Mouse (Mus musculus): ENCODE results near the gene Anapc16. TPM values are rescaled to one million over a fixed set of nuclear protein-coding genes. Genes with fewer than 3 reads are reported as not detected.

Gene Anapc16
- polyA plus RNA-seq, 2 experiments from 2014 or later = 82.2 to 102 TPM

- no peak for ATAC-seq
Observed at GRCm38 (mm10) chr10:59948363-59949254, 54.3 kb downstream of the Anapc16 start.

DNA sequence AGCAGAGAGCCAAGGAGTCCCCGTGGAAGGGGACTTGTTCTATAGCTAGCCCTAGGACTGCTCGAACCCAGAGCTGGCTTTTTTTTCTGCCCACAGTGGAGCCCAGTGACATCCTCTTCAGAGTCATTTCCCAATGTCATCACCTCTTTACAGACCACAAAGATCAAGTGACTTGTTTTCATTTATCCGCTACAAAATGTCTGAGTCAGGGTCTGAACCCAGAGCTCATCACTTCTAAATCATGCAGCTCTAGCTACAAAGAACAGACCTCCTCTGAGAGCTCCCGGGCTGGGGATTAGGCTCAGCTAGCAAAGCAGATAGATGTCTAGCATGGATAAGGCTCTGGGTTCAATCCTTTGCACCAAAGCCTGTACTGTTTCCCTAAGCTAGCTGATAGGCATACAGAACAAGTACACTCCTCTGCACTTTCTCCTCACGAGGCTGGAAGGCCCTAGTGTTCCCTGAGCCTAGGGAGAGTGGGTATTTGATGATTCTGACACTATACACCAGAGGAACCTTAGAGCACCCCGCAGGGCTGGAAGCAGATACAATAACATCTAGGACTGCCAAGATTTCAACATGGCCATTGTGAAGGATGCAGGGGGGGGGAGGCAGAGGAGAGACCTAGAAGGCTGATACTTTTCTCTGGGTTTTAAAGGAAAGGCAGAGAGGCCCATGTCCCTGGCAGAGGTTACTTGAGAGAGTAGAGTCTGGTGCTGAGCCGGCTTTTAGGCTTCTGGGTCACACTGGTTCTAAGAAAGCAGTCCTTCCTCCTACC is 55.5 kb downstream of the Anapc16 start:
- peak; percentile 19 for ATAC-seq

DNA sequence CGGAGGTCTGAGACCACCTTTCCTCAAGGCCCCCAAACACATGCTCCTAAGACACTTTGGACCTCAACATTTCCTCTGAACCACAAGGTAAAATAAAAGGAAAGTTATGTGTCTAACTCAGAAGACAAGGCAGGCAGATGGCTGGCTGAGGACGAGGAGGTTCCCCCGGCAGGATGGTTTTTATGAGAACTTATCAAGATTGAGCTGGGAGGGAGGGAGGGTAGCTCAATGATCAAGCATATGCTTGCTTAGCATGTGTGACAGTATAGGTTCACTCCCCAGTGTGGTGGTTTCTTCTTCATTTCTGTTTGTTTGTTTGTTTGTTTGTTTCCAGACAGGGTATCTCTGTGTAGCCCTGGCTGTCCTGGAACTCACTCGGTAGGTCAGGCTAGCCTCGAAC is 56.6 kb downstream of the Anapc16 start:
- ATAC-seq = no peak

GRCm38 (mm10) chr10:59945416-59945815 is 57.5 kb downstream of the Anapc16 start:
- no peak for ATAC-seq

- ATAC-seq = no peak
Observed at GRCm38 (mm10) chr10:59943421-59943989, 59.4 kb downstream of the Anapc16 start.

- no peak for ATAC-seq
Observed at GRCm38 (mm10) chr10:59942847-59943420, 60.0 kb downstream of the Anapc16 start.

DNA sequence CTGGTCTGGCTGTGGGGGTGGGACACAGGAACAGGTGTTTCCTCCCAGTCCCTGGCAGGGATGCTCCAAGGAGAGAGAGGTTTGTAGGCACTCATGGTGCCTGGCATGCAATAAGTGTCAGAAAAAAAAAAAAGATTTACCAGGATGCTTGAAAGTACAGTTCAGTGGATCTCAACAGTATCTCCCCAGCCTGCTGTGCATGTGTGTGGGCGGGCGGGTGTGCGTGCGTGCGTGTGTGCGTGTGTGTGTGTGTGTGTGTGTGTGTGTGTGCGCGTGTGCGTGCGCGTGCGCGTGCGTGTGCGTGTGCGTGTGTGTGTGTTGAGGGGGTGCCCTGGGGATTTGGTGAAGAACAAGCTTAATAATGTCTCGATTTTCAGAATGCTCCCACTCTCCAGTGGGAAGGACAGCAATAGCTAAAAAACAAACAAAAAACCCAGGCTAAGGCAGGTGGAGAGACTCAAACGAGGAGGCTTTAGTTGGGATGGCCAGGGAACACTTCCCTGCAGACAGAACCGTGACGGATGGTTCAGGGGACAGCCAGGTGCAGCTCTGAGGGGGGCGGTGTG is 60.6 kb downstream of the Anapc16 start:
- ATAC-seq = peak; percentile 27

DNA sequence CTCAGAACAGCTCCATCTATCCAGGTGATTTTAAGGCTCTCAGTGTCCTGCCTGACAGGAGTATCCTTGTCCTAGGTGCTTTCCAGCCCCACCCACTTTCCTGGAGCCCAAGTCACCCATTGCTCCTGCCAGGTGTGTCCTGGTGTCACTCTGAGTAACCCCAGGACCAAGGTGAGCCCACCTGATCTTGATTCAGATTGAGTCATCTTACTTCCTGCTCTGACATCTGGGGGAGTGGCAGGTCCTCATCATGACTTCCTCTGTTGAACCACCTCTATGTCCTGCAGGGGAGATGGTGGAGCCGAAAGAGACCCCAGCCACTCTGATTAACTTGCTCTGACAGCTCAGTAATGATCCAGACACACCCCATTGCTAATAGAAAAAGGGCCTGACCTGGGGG is 63.9 kb downstream of the Anapc16 start:
- ATAC-seq = peak; percentile 88

GRCm38 (mm10) chr10:59938662-59939061 is 64.3 kb downstream of the Anapc16 start:
- ATAC-seq = no peak

Other genes starting within 250 kb of the Anapc16 start
- gene Dnajb12, start 123.6 kb downstream of the Anapc16 start, polyA plus RNA-seq (2017; shearing (Covaris generic)) = 10 to 100 TPM; 19.1 to 25.2 TPM
- gene Ddit4, start 51.3 kb downstream of the Anapc16 start, polyA plus RNA-seq (2017; shearing (Covaris generic)) = 10 to 100 TPM; 16.6 to 32.8 TPM
- 10 to 100 TPM; 57.8 to 61.3 TPM for gene Ascc1, start 330 bp downstream of the Anapc16 start, polyA plus RNA-seq (2017; shearing (Covaris generic))
- gene Spock2, start 103.1 kb upstream of the Anapc16 start, polyA plus RNA-seq (2017; shearing (Covaris generic)) = 1 to 10 TPM; 5.9 to 6.7 TPM
- gene Chst3, start 216.1 kb upstream of the Anapc16 start, polyA plus RNA-seq (2017; shearing (Covaris generic)) = under 1 TPM; 0.11 to 0.51 TPM

Measured in CD4-positive, CD25-positive, alpha-beta regulatory T cell, adult 4 months (primary cell).